Mouse (Mus musculus) 416B (cell line): ENCODE data around the gene Lrpprc.
A peak's percentile ranks its signal among the peaks of the same experiment; 100 is the strongest.

ENCODE experiments used
- DNase-seq: peaks from one replicate; pipeline ENCODE4 v3.0.0; 2011; ENCODE audit warnings: low read depth

Gene Lrpprc

GRCm38 (mm10) chr17:84758971-84759370 lies 31.6 kb downstream of the Lrpprc start:
- peak; percentile 0 for DNase-seq

GRCm38 (mm10) chr17:84758374-84758773 lies 32.2 kb downstream of the Lrpprc start:
- no peak for DNase-seq

GRCm38 (mm10) chr17:84756090-84756489 lies 34.5 kb downstream of the Lrpprc start:
- peak; percentile 17 for DNase-seq

GRCm38 (mm10) chr17:84753489-84753888 lies 37.1 kb downstream of the Lrpprc start:
- DNase-seq, result no peak

GRCm38 (mm10) chr17:84752286-84752685 lies 38.3 kb downstream of the Lrpprc start:
- no peak for DNase-seq

- no peak for DNase-seq
Measured at GRCm38 (mm10) chr17:84751630-84752191, 38.9 kb downstream of the Lrpprc start.

- no peak for DNase-seq
Measured at GRCm38 (mm10) chr17:84750130-84750529, 40.5 kb downstream of the Lrpprc start.

- DNase-seq, result no peak
Measured at GRCm38 (mm10) chr17:84749297-84749696, 41.3 kb downstream of the Lrpprc start.

- no peak for DNase-seq
Measured at GRCm38 (mm10) chr17:84748152-84748682, 42.4 kb downstream of the Lrpprc start.

GRCm38 (mm10) chr17:84747212-84747611 lies 43.4 kb downstream of the Lrpprc start:
- no peak for DNase-seq

GRCm38 (mm10) chr17:84745001-84745400 lies 45.6 kb downstream of the Lrpprc start:
- no peak for DNase-seq

- DNase-seq, result no peak
Measured at GRCm38 (mm10) chr17:84744256-84744655, 46.3 kb downstream of the Lrpprc start.

GRCm38 (mm10) chr17:84738073-84738797 lies 52.4 kb downstream of the Lrpprc start:
- no peak for DNase-seq

GRCm38 (mm10) chr17:84736719-84737118 lies 53.9 kb downstream of the Lrpprc start:
- no peak for DNase-seq

GRCm38 (mm10) chr17:84732612-84733011 lies 58.0 kb downstream of the Lrpprc start:
- DNase-seq, result peak; percentile 3

GRCm38 (mm10) chr17:84731361-84731760 lies 59.2 kb downstream of the Lrpprc start:
- DNase-seq, result no peak

- no peak for DNase-seq
Measured at GRCm38 (mm10) chr17:84729140-84729539, 61.4 kb downstream of the Lrpprc start.

GRCm38 (mm10) chr17:84728201-84728911 lies 62.2 kb downstream of the Lrpprc start:
- no peak for DNase-seq

- no peak for DNase-seq
Measured at GRCm38 (mm10) chr17:84725163-84725562, 65.4 kb downstream of the Lrpprc start.

- no peak for DNase-seq
Measured at GRCm38 (mm10) chr17:84724028-84724427, 66.6 kb downstream of the Lrpprc start.

- DNase-seq, result peak; percentile 14
Measured at GRCm38 (mm10) chr17:84719105-84719504, 71.5 kb downstream of the Lrpprc start.

GRCm38 (mm10) chr17:84717416-84717815 lies 73.2 kb downstream of the Lrpprc start:
- no peak for DNase-seq
